Mouse (Mus musculus): Measurements from ENCODE around the gene St14. TPM values are rescaled to one million over a fixed set of nuclear protein-coding genes. Genes with fewer than 3 reads are reported as not detected.

St14 gene
- polyA plus RNA-seq, 1 experiment from 2014 or later, result 11.3 TPM

DNA sequence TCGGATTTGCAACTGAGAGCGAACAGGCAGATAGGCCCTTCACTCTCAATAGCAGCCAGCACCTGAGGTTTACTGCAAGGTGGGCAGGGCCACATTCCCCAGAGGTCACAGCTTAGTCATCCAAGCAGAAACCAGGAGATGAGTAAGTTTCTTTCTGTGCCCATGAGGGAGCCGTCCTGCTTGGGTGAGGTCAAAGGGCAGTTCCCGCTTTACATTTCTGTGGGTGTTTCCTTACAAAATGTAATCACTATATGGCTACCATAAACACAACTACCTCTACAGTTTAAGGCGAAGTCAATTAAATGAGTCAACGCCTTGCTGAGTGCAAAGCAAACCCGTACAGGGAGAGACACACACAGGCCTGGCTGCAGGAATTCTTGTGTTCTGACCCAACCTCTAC is 16.5 kb upstream of the St14 start:
- H3K36me3 ChIP-seq, result peaks cover 60% of the 10 kb centered on the region
- no peak overlapping the region for H3K27ac ChIP-seq
- WGBS, result 83% methylated on average over 7 of the region's 7 CpGs

DNA sequence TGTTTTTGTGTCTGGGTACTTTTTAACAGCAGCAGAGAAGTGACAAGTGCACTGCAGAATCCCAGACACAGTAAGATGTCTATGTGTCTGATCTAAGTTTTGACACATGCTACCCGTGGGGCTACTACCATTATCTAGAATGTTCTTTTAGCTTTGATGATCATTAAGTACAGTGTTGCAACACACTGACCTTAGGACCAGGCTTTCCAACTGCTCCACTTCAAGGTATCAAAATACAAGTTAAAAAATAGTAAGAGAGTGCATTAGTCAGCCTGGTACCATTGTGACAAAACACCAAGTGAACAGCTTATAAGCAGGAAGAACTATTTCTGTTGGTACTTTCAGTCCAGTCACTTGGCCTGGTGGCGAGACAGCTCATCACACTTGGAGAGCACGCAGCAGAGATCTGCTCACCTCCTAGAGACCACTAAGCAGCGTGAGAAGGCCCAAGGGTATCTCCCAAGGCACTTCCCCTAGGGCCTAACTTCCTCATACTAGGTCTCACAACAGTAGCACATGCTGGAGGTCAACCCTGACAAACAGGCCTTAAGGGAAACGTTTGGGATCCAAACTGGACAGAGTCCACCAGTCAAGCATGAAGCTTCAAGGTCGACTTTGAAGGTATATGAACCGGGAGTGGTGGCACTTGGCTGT is 13.7 kb upstream of the St14 start:
- Histone ChIP-seq H3K27me3 (ENCODE audit: low read depth, poor library complexity, severe bottlenecking) (no peaks in the 10 kb centered on the region), H3K9me3 (replicated peaks) (no peaks in the 10 kb centered on the region), H3K36me3 (peaks cover 33% of the 10 kb centered on the region), H3K27ac (no peak overlapping the region), H3K4me1 (no peaks in the 10 kb centered on the region), H3K4me3 (no peak overlapping the region)
- 91% methylated on average over 7 of the region's 7 CpGs for WGBS
- no peak for DNase-seq (ENCODE audit: low spot score)

More for the DNA sequence above, 16.5 kb upstream of the St14 start:
- Histone ChIP-seq H3K4me3 (no peak overlapping the region), H3K9me3 (replicated peaks) (no peaks in the 10 kb centered on the region), H3K27me3 (ENCODE audit: low read depth, poor library complexity, severe bottlenecking) (no peaks in the 10 kb centered on the region), H3K4me1 (no peaks in the 10 kb centered on the region)
- DNase-seq (ENCODE audit: low spot score), result no peak

DNA sequence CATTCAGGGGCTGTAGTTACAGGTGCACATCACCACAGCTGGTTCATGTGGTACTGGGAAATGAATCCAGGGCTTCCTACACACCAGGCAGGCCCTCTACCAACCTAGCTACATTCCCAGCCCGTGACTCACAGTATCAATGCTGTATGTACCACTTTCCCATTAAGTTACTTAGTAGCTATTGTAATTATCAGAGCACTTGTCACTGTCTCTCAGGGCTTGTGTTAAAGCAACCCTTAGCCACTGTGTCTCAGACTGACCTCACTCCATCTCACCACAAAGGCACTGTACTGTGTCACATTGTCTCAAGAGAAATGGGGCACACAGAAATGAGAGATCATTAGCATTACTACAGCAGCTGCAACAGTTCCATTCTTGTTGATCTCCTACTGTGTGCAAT is 11.3 kb upstream of the St14 start:
- Histone ChIP-seq H3K4me3 (no peak overlapping the region), H3K27ac (no peak overlapping the region), H3K27me3 (ENCODE audit: low read depth, poor library complexity, severe bottlenecking) (no peaks in the 10 kb centered on the region), H3K9me3 (replicated peaks) (no peaks in the 10 kb centered on the region), H3K36me3 (peaks cover 8% of the 10 kb centered on the region), H3K4me1 (no peaks in the 10 kb centered on the region)
- DNase-seq (ENCODE audit: low spot score), result no peak
- 94% methylated on average over 1 of the region's 1 CpGs for WGBS

DNA sequence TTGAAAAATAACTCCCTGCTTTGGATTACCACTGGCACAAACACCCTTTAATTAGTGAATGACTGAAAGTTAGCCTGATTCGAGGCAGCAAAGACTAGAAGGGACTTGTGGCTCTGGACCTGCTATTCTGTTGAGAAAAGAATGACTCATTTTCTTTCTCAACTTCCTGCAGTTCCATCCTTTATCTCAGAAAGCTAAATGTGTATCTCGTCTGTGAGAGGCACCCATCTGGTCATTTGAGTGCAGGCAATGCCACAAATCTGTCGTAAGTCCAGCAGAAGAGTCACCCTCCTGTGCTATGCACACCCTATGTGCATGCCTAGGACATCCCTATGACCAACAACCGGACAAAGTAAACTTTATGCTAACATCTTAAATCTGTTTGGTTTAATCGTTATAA is 1.5 kb upstream of the St14 start:
- H3K9me3 ChIP-seq (replicated peaks), result no peaks in the 10 kb centered on the region
- H3K4me1 ChIP-seq, result peaks cover 20% of the 10 kb centered on the region

DNA sequence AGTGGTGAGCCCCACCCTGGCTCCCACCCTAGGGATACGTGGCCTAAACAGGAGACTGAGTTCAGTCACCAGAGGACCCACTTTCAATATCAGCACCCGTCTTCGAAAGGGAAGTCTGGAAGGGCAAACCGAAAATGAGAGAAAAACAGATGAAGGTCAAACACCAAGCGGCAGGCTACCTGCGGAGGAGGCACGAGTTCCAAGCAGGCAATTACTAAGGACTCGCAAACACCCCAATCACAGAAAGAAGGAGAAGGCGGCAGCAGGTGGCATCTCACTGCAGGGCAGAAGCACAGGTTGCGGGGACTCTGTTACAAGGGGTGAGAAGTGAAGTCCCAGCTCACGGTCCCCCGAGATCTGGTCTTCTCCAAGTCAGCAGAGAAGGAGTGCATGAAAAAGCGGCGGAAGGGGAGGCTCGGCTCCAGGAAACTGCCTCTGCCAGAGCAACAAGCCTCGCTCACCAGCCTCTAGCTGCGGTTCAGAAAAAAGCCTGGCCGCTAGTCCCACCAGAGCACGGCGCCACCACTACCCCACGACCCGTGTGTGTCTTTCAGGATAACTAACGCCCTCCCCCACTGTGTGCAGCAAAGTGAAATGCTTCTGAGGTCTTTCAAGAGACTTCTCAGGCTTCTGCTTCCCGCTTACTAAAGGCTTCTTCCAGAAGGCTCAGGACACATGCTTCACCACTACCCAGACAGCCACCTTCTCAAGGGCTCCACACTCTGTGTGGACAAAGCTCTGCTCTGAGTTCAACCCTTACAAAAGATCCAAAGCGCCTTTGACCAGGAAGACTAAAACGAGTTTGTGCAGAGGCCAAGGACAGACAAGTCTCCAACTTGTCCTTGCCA is 1.1 kb downstream of the St14 start:
- peak; percentile 58 for DNase-seq (ENCODE audit: low spot score)
- 8% methylated on average over 26 of the region's 26 CpGs for WGBS
- H3K36me3 ChIP-seq, result no peaks in the 10 kb centered on the region
- H3K4me3 ChIP-seq, result peak overlapping the region; percentile 57
- H3K27ac ChIP-seq, result no peak overlapping the region
- H3K4me1 ChIP-seq, result peaks cover 20% of the 10 kb centered on the region
- H3K9me3 ChIP-seq (replicated peaks), result no peaks in the 10 kb centered on the region
- peaks cover 78% of the 10 kb centered on the region for H3K27me3 ChIP-seq (ENCODE audit: low read depth, poor library complexity, severe bottlenecking)

More for the DNA sequence above, 1.5 kb upstream of the St14 start:
- 85% methylated on average over 5 of the region's 5 CpGs for WGBS
- Histone ChIP-seq H3K27ac (no peak overlapping the region), H3K27me3 (ENCODE audit: low read depth, poor library complexity, severe bottlenecking) (peaks cover 74% of the 10 kb centered on the region), H3K4me3 (no peak overlapping the region), H3K36me3 (no peaks in the 10 kb centered on the region)
- DNase-seq (ENCODE audit: low spot score), result no peak

DNA sequence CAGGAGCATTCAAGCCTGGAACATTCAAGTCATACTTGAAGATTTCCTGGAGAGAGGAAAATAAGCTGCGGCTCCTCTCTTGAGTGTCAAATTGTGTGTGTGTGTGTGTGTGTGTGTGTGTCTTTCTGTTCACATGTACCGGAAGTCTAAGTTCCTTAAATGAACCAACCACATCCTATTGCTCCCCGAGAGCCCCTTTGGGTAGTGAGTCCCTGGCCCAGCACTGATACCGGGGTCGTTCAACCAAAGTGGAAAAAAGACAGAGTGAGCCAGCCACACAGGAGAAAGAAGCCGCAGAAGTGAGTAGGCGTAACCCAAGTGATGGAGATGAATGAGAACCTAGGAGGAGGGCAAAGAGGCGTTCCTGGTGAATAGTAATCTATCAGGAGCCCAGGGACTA is 1.7 kb downstream of the St14 start:
- DNase-seq (ENCODE audit: low spot score), result no peak
- peak overlapping the region; percentile 57; the same call in 1 of the 2 replicates for H3K4me3 ChIP-seq

DNA sequence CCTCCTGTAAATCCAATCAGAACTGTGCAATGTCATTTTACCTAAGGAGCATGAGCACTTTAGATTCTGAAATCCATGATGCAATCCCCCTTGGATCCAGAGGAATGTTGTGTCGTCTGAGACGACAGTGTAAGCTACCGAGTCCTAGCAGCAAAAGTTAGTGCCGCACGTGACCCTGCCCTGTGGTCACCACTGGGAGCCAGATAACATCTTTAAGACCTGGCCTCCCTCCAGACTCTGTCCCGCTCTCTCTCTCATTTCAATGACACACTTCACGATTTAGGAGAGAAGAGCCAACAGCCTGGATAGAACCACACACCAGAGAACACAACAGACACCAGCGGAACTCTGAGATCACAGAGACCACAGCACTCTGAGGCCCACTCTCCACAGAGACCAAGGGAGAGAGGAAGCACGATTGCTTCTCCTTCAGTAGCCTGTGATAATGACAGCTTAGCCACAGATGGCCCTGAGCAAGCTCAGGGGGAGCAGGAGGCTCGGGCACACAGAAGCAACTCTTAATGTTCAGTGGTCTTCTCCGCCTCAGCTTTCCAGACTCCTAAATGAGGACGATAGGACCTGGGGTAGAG is 3.7 kb downstream of the St14 start:
- Histone ChIP-seq H3K4me3 (no peak overlapping the region), H3K4me1 (peaks cover 20% of the 10 kb centered on the region), H3K27me3 (ENCODE audit: low read depth, poor library complexity, severe bottlenecking) (peaks cover 52% of the 10 kb centered on the region), H3K36me3 (no peaks in the 10 kb centered on the region), H3K27ac (no peak overlapping the region), H3K9me3 (replicated peaks) (no peaks in the 10 kb centered on the region)
- WGBS, result 85% methylated on average over 12 of the region's 12 CpGs
- no peak for DNase-seq (ENCODE audit: low spot score)

More for the DNA sequence above, 1.7 kb downstream of the St14 start:
- H3K9me3 ChIP-seq (replicated peaks), result no peaks in the 10 kb centered on the region
- peaks cover 20% of the 10 kb centered on the region for H3K4me1 ChIP-seq
- no peaks in the 10 kb centered on the region for H3K36me3 ChIP-seq
- H3K27me3 ChIP-seq (ENCODE audit: low read depth, poor library complexity, severe bottlenecking), result peaks cover 72% of the 10 kb centered on the region
- 56% methylated on average over 8 of the region's 8 CpGs for WGBS
- H3K27ac ChIP-seq, result no peak overlapping the region

DNA sequence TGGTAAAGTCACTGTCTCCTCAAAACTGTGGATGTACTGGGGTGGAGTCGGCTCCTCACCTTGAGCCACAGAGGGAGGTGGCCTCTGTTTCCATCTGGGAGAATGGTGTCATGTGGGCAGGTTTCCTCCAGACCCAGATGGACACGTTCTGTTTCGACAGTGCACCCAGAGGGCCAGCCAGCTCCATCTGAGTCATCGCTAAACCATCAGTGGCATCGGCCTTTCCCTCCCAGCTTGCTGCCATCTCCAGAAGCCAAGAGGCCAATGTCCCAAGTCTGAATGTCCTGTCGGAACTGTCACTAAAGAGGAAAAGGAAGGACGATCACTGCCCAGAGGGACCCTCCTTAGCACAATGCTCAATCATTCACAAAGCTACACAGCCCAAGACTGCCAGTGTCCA is 5.6 kb downstream of the St14 start:
- peaks cover 26% of the 10 kb centered on the region for H3K4me1 ChIP-seq
- H3K27ac ChIP-seq, result no peak overlapping the region
- WGBS, result 86% methylated on average over 7 of the region's 7 CpGs
- peaks cover 33% of the 10 kb centered on the region for H3K27me3 ChIP-seq (ENCODE audit: low read depth, poor library complexity, severe bottlenecking)
- DNase-seq (ENCODE audit: low spot score), result no peak
- H3K9me3 ChIP-seq (replicated peaks), result no peaks in the 10 kb centered on the region
- no peaks in the 10 kb centered on the region for H3K36me3 ChIP-seq
- no peak overlapping the region for H3K4me3 ChIP-seq

DNA sequence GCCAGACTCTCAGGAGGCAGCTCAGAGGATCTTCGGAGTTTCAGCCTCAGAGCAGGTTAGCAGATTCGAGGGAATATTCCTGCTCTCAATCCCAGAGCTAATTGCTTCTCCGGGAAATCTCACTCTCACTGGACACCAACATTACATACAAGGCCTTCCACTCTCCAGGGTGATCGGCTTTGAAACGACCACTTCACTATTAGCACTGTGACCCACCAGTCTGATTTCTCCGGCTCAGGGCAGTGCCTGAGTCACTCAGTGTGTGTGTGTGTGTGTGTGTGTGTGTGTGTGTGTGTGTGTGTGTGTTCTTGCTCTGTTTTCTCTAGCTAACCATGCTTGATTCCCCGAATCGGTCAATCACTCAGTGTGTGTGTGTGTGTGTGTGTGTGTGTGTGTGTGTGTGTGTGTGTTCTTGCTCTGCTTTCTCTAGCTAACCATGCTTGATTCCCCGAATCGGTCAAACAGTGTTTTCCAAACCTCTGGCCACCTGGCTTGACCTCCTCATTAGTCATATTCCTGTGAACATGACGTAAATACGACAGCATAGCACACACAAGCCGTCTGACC is 9.1 kb downstream of the St14 start:
- Histone ChIP-seq H3K9me3 (replicated peaks) (no peaks in the 10 kb centered on the region), H3K4me1 (peaks cover 50% of the 10 kb centered on the region), H3K27ac (no peak overlapping the region; the same call in 1 of the 2 replicates), H3K27me3 (ENCODE audit: low read depth, poor library complexity, severe bottlenecking) (no peaks in the 10 kb centered on the region), H3K36me3 (no peaks in the 10 kb centered on the region), H3K4me3 (no peak overlapping the region)
- WGBS, result 73% methylated on average over 11 of the region's 13 CpGs
- DNase-seq (ENCODE audit: low spot score), result no peak

DNA sequence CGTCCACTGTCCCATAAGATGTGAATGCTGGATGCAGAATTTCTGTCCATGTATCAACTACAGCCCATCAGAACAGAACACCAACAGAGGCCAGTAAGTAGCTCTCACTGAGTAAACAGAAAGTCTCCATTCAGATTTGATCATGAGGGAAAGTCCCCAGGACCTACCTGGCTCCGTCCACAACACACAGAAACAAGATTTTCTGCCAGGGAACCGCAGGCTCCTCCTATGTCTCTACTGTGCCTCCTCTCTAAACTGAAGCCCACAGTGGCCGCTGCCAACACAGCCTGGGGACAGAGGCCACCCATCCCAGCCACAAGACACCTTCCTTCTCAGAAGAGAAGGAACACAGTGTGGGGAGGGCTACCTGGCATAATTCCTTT is 11.1 kb downstream of the St14 start:
- H3K27ac ChIP-seq, result peak overlapping the region; percentile 67; the same call in 1 of the 2 replicates
- peaks cover 56% of the 10 kb centered on the region for H3K4me1 ChIP-seq
- no peak for DNase-seq (ENCODE audit: low spot score)

DNA sequence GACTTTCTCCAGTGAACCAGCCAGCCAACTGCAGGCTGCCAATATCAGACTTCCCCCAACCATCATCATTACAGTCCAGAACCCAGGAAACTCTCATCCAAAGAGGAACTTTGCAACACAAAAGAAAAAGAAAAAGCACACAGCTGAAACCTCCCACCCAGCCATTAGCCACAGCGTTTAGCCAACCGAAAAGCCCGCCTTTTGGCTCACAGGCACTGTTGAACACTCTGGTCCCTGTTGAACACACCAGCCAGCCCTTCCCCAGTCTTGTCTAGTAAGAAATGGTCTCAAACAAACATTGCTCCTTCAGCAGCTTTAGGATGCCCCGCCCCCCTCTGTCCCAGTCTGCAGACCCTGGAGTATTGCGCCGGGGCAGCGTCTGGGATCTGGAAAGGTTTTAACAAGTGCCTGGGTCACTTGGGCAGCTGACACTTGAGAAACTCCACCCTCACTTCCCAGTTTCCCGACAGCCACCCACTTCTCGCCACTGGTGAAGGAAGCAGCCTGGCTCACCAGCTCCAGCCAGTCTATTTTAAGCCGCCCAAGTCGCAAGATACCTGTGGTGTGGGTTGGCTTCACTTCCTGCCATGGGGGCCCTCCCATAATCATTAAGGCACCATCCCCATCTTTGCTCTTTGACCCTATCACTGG is 11.6 kb downstream of the St14 start:
- 35% methylated on average over 11 of the region's 11 CpGs for WGBS
- Histone ChIP-seq H3K4me3 (no peak overlapping the region), H3K4me1 (peaks cover 56% of the 10 kb centered on the region), H3K9me3 (replicated peaks) (no peaks in the 10 kb centered on the region), H3K27ac (peak overlapping the region; percentile 67), H3K36me3 (no peaks in the 10 kb centered on the region), H3K27me3 (ENCODE audit: low read depth, poor library complexity, severe bottlenecking) (no peaks in the 10 kb centered on the region)
- DNase-seq (ENCODE audit: low spot score), result peak; percentile 43

More for the DNA sequence above, 11.1 kb downstream of the St14 start:
- Histone ChIP-seq H3K9me3 (replicated peaks) (no peaks in the 10 kb centered on the region), H3K4me3 (no peak overlapping the region), H3K36me3 (no peaks in the 10 kb centered on the region), H3K27me3 (ENCODE audit: low read depth, poor library complexity, severe bottlenecking) (no peaks in the 10 kb centered on the region)
- 39% methylated on average over 4 of the region's 4 CpGs for WGBS

DNA sequence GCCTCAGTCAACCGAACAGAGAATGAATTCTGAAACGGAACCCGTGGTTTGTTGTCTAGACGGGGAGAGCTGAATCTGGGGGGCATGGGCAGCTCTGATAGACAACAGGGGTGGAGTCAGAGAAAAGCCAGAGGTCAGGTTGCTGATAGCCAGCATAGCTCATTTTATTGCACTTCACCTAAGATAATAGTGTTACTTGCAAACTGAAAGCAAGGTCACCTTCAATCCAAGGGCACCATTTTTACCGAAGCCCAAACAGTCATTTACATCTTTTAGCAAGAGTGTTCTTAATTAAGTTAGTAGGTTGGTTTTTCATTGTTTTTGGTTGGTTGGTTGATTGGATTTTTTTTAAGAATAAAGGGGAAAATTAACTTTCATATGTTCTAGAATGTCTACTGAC is 12.2 kb downstream of the St14 start:
- no peak overlapping the region for H3K4me3 ChIP-seq
- no peaks in the 10 kb centered on the region for H3K9me3 ChIP-seq (replicated peaks)
- H3K27me3 ChIP-seq (ENCODE audit: low read depth, poor library complexity, severe bottlenecking), result no peaks in the 10 kb centered on the region
- peaks cover 56% of the 10 kb centered on the region for H3K4me1 ChIP-seq
- H3K36me3 ChIP-seq, result no peaks in the 10 kb centered on the region
- no peak overlapping the region; the same call in 1 of the 2 replicates for H3K27ac ChIP-seq
- WGBS, result 70% methylated on average over 5 of the region's 5 CpGs
- no peak for DNase-seq (ENCODE audit: low spot score)

All from limb, embryonic 10.5 days (tissue).